Mouse (Mus musculus): ENCODE data around the gene Kiz. TPM values are rescaled to one million over a fixed set of nuclear protein-coding genes. Genes with fewer than 3 reads are reported as not detected.

Gene Kiz
- total and polyA plus RNA-seq, 2 experiments from 2014 or later, result 14.2 to 18.0 TPM

DNA sequence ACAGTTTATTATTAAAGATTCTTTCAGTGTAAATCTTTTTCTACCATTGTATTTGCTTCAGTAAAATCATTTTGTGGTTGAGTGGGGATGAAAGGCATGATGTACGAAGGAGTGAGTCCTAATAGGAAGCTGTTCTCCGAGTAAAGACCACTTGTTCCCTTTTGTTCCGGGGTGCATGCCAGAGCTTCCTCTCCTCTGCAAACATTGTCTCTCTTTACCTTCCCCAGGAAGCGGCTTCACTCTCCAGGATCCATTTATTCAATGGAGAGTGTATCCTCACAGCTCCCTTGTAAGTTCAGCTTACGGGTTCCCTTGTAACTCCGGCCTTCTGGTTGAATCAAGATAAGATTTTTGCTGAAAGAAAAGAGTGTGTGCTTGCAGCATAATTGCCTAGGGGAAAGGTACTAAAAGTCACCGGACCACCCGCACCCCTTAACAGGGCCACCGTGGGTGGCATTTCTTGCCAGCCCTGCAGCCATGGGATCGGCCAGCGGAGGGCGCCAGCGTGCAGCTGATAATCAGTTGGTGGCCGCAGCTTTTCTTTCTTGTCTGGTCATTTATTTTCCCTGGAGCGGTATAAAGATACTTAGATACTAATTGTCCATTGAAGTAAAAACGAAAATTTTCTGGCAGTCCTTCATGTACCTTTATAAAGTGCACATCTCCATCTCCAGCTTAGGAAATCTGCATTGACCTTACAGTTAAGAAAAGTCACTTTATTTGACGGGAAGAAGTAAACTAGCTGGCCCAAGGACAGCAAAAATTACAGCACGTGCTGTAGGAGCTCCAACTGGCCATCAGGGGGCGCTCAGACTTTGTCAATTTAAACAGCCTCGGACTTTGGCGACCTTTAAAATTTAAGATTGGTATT, 103.5 kb downstream of the Kiz start:
- peak overlapping the region; percentile 48 for H3K4me2 ChIP-seq (ENCODE audit: low read depth, low read length, poor library complexity, severe bottlenecking)
- peak; percentile 74 for TF ChIP-seq CTCF (IDR thresholded peaks at IDR 0.05)
- no peaks in the 10 kb centered on the region for H3K9me3 ChIP-seq (ENCODE audit: low read length)
- DNase-seq (ENCODE audit: low spot score) (peak; percentile 89), ATAC-seq (ENCODE audit: low FRiP score) (peak; percentile 85)
- no peaks in the 10 kb centered on the region for H3K36me3 ChIP-seq (ENCODE audit: insufficient read depth, low read length)
- H3K27me3 ChIP-seq (ENCODE audit: insufficient read depth, low read length), result peaks cover 17% of the 10 kb centered on the region; the same call in 1 of the 2 replicates
- peak overlapping the region; percentile 37; the same call in 1 of the 2 replicates for H3K9ac ChIP-seq (replicated peaks; ENCODE audit: low read length, poor library complexity, severe bottlenecking)
- H3K27ac ChIP-seq (ENCODE audit: low read depth, low read length), result peak overlapping the region; percentile 74
- under 1% methylated on average over 21 of the region's 21 CpGs for WGBS
- H3K4me1 ChIP-seq (ENCODE audit: insufficient read depth, low read length), result no peaks in the 10 kb centered on the region
- peak overlapping the region; percentile 33 for H3K4me3 ChIP-seq (ENCODE audit: low read depth, low read length)

GRCm38 (mm10) chr2:146975024-146975423, 119.4 kb downstream of the Kiz start:
- TF ChIP-seq CTCF (IDR thresholded peaks at IDR 0.05), result no peak
- 87% methylated on average over 3 of the region's 3 CpGs for WGBS

DNA sequence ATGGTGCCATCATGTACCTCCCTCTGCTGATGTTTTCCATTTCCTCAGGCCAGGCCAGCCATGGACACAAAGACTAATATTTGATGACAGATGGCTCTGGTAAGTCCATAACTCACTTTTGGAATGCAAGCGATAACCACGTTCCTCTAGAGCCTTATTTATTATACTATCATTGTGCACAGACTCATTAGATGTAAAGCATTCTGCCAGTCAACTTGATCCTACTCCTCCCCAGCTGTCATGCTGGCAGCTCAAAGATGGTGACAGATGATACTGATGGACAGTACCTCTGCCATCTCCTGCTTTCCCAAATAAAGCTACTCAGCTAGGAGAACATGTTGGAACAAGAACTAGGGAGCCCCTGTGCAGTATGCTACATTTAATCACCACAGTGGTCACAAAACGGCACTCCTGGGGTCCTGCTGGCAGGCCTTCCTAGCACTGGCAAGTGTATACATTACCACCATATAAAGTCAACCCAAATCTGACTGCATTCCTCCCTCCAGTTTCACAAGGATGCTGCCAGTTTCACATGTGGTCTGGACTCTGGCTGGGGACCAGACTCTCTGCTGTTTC, 119.9 kb downstream of the Kiz start:
- no peak overlapping the region for H3K4me2 ChIP-seq (ENCODE audit: low read depth, low read length, poor library complexity, severe bottlenecking)
- no peaks in the 10 kb centered on the region for H3K4me1 ChIP-seq (ENCODE audit: insufficient read depth, low read length)
- no peak for TF ChIP-seq CTCF (IDR thresholded peaks at IDR 0.05)
- ATAC-seq (ENCODE audit: low FRiP score) (no peak), DNase-seq (ENCODE audit: low spot score) (peak; percentile 5)
- H3K4me3 ChIP-seq (ENCODE audit: low read depth, low read length), result no peak overlapping the region
- H3K9ac ChIP-seq (replicated peaks; ENCODE audit: low read length, poor library complexity, severe bottlenecking), result no peak overlapping the region
- H3K36me3 ChIP-seq (ENCODE audit: insufficient read depth, low read length), result no peaks in the 10 kb centered on the region
- H3K27ac ChIP-seq (ENCODE audit: low read depth, low read length), result no peak overlapping the region
- no peaks in the 10 kb centered on the region for H3K27me3 ChIP-seq (ENCODE audit: insufficient read depth, low read length)
- H3K9me3 ChIP-seq (ENCODE audit: low read length), result no peaks in the 10 kb centered on the region
- 80% methylated on average over 3 of the region's 3 CpGs for WGBS

More at GRCm38 (mm10) chr2:146975024-146975423, 119.4 kb downstream of the Kiz start:
- H3K36me3 ChIP-seq (ENCODE audit: insufficient read depth, low read length), result no peaks in the 10 kb centered on the region
- no peak overlapping the region for H3K9ac ChIP-seq (replicated peaks; ENCODE audit: low read length, poor library complexity, severe bottlenecking)
- DNase-seq (ENCODE audit: low spot score), result no peak
- no peaks in the 10 kb centered on the region for H3K4me1 ChIP-seq (ENCODE audit: insufficient read depth, low read length)
- no peak overlapping the region for H3K4me2 ChIP-seq (ENCODE audit: low read depth, low read length, poor library complexity, severe bottlenecking)
- no peak overlapping the region for H3K27ac ChIP-seq (ENCODE audit: low read depth, low read length)
- H3K4me3 ChIP-seq (ENCODE audit: low read depth, low read length), result no peak overlapping the region
- no peak for ATAC-seq (ENCODE audit: low FRiP score)
- no peaks in the 10 kb centered on the region for H3K9me3 ChIP-seq (ENCODE audit: low read length)
- no peaks in the 10 kb centered on the region for H3K27me3 ChIP-seq (ENCODE audit: insufficient read depth, low read length)

GRCm38 (mm10) chr2:146982786-146983185, 127.1 kb downstream of the Kiz start:
- Histone ChIP-seq H3K9me3 (ENCODE audit: low read length) (no peaks in the 10 kb centered on the region), H3K4me3 (ENCODE audit: low read depth, low read length) (no peak overlapping the region), H3K36me3 (ENCODE audit: insufficient read depth, low read length) (no peaks in the 10 kb centered on the region), H3K4me1 (ENCODE audit: insufficient read depth, low read length) (no peaks in the 10 kb centered on the region), H3K27me3 (ENCODE audit: insufficient read depth, low read length) (no peaks in the 10 kb centered on the region), H3K27ac (ENCODE audit: low read depth, low read length) (no peak overlapping the region), H3K4me2 (ENCODE audit: low read depth, low read length, poor library complexity, severe bottlenecking) (no peak overlapping the region), H3K9ac (replicated peaks; ENCODE audit: low read length, poor library complexity, severe bottlenecking) (no peak overlapping the region)
- TF ChIP-seq CTCF (IDR thresholded peaks at IDR 0.05), result no peak
- ATAC-seq (ENCODE audit: low FRiP score) (no peak), DNase-seq (ENCODE audit: low spot score) (no peak)
- 89% methylated on average over 2 of the region's 2 CpGs for WGBS

DNA sequence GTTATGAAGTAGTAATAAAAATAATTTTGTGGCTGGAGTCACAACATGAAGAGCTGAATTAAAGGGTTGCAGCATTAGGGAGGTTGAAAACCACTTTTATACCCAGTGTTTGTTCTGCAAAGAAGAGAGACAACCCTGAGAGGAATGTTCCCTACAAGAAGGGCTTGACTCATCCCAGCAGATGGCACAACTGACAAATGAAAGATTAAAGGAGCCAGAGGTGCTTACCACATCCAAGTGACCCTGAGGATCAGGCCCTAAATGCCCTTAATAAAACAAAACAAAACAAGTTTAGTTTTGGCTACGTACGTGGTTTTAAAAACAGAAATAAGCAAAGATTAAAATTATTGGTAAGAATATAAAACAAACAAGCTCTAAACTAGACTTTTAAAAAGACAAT, 129.2 kb downstream of the Kiz start:
- Histone ChIP-seq H3K27ac (ENCODE audit: low read depth, low read length) (no peak overlapping the region), H3K9me3 (ENCODE audit: low read length) (no peaks in the 10 kb centered on the region), H3K4me1 (ENCODE audit: insufficient read depth, low read length) (no peaks in the 10 kb centered on the region), H3K4me3 (ENCODE audit: low read depth, low read length) (no peak overlapping the region), H3K4me2 (ENCODE audit: low read depth, low read length, poor library complexity, severe bottlenecking) (no peak overlapping the region), H3K36me3 (ENCODE audit: insufficient read depth, low read length) (no peaks in the 10 kb centered on the region), H3K9ac (replicated peaks; ENCODE audit: low read length, poor library complexity, severe bottlenecking) (no peak overlapping the region), H3K27me3 (ENCODE audit: insufficient read depth, low read length) (no peaks in the 10 kb centered on the region)
- no peak for DNase-seq (ENCODE audit: low spot score)
- ATAC-seq (ENCODE audit: low FRiP score), result no peak
- no peak for TF ChIP-seq CTCF (IDR thresholded peaks at IDR 0.05)
- WGBS, result 95% methylated on average over 2 of the region's 2 CpGs

DNA sequence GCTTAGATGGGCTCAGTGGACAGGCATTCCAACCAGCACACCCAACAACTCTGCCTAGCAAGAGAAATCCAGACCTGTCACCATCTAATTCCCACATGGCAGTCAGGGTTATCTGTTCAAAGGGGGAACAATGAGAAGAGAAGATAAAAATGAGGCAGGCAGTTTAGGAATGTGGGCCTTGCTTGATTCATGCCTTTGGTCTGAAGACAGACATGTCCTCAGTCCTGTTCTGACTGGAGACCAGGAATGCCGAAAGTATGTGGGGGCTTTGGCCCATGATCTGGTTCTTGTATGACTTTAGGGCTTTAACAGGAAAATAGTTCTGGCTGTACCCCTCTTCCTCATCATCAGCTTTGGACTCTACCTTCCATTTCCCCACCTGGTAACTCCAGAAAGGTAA, 130.1 kb downstream of the Kiz start:
- H3K9ac ChIP-seq (replicated peaks; ENCODE audit: low read length, poor library complexity, severe bottlenecking), result no peak overlapping the region
- WGBS, result 90% methylated on average over 1 of the region's 1 CpGs
- no peak overlapping the region for H3K4me3 ChIP-seq (ENCODE audit: low read depth, low read length)
- H3K9me3 ChIP-seq (ENCODE audit: low read length), result no peaks in the 10 kb centered on the region
- no peaks in the 10 kb centered on the region for H3K27me3 ChIP-seq (ENCODE audit: insufficient read depth, low read length)
- H3K36me3 ChIP-seq (ENCODE audit: insufficient read depth, low read length), result no peaks in the 10 kb centered on the region
- no peak for TF ChIP-seq CTCF (IDR thresholded peaks at IDR 0.05)
- no peak overlapping the region for H3K4me2 ChIP-seq (ENCODE audit: low read depth, low read length, poor library complexity, severe bottlenecking)
- DNase-seq (ENCODE audit: low spot score) (no peak), ATAC-seq (ENCODE audit: low FRiP score) (no peak)
- no peak overlapping the region for H3K27ac ChIP-seq (ENCODE audit: low read depth, low read length)
- H3K4me1 ChIP-seq (ENCODE audit: insufficient read depth, low read length), result no peaks in the 10 kb centered on the region
